Mouse (Mus musculus): ENCODE results near the gene Plekhg2.

DNA sequence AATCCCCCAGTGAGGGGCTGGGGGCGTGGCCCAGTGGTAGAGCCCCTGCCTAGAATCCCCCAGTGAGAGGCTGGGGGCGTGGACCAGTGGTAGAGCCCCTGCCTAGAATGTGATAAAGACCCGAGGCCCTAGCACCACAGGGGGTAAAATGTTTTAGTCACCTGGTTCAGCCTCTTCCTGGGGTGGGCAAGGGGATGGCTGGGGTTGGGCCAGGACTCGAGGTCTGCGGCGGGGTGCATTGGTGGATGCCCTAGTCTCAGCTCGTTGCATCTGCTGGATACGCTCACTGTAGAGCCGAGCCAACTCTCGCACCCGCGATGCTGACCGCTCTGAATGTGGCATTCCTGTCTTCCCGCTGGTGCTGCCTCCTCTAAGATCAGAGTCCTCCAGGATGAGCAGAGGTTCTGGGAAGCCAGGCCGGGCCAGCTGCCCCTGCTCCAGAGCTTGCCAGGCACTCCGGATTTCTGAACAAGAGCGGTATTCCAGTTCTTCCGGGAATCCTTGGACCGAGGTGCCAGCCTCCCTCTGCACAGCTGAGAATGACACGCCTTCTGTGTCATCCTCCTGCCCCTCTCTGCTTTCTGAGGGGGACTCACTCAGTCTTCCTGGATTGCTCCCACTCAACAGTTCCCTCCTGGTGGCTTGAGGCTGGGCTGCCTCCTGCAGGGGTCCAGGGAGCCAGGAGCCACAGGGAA, 10.6 kb downstream of the Plekhg2 start:
- TF ChIP-seq CTCF (IDR thresholded peaks at IDR 0.05; ENCODE audit: extremely low read depth, insufficient read depth, insufficient read length, insufficient replicate concordance): no peak
- TF ChIP-seq POLR2A (IDR thresholded peaks at IDR 0.05; ENCODE audit: low read depth, low read length): no peak
